Mouse (Mus musculus) limb, embryonic 12.5 days (tissue): Measurements from ENCODE around the gene Dab1. TPM values are rescaled to one million over a fixed set of nuclear protein-coding genes. Genes with fewer than 3 reads are reported as not detected.

ENCODE experiments used
- ATAC-seq: fragments of 200-750 bp; cut with Nextera tagmentation; 2 replicates; pipeline ENCODE4 v1.8.0; 2017; ENCODE audit warnings: low read depth, moderate TSS enrichment; ENCODE audit not compliant: insufficient number of reproducible peaks, insufficient read depth, low FRiP score, low TSS enrichment
- H3K27ac ChIP-seq: fragments of 300-500 bp; sonication (generic); 2 replicates; pipeline ENCODE4 v1.5.1; 2016; ENCODE audit warnings: mild to moderate bottlenecking, moderate library complexity
- H3K27me3 ChIP-seq: fragments of 300-500 bp; sonication (generic); 2 replicates; pipeline ENCODE4 v1.6.1; 2016; ENCODE audit warnings: mild to moderate bottlenecking, moderate library complexity
- H3K36me3 ChIP-seq: fragments of 300-500 bp; sonication (generic); 2 replicates; pipeline ENCODE4 v1.6.1; 2016; ENCODE audit warnings: mild to moderate bottlenecking, moderate library complexity
- H3K4me1 ChIP-seq: fragments of 300-500 bp; sonication (generic); replicated peaks from 2 replicates; pipeline ENCODE4 v1.6.1; 2016
- H3K4me2 ChIP-seq: fragments of 300-500 bp; sonication (generic); 2 replicates; pipeline ENCODE4 v1.6.1; 2016; ENCODE audit warnings: mild to moderate bottlenecking, moderate library complexity
- H3K4me3 ChIP-seq: fragments of 300-500 bp; sonication (generic); replicated peaks from 2 replicates; pipeline ENCODE4 v1.5.1; 2016; ENCODE audit warnings: mild to moderate bottlenecking
- H3K9ac ChIP-seq: fragments of 300-500 bp; sonication (generic); replicated peaks from 2 replicates; pipeline ENCODE4 v1.6.1; 2016; ENCODE audit warnings: mild to moderate bottlenecking, moderate library complexity
- H3K9me3 ChIP-seq: fragments of 300-500 bp; sonication (generic); 2 replicates; pipeline ENCODE4 v1.6.1; 2016; ENCODE audit warnings: mild to moderate bottlenecking, moderate library complexity
- WGBS: fragments of 180-500 bp; shearing (Covaris S2); methylation state at CpG from one replicate; pipeline ENCODE4 v1.1.7; 2016; 5-methylcytosine and 5-hydroxymethylcytosine counted together
- polyA plus RNA-seq: library from polyadenylated mRNA; unstranded; fragments of >200 nt; fragmentation: Nextera tagmentation; extraction: Ambion mirVana; gene quantifications from 2 replicates; pipeline ENCODE4 v1.2.1, GENCODE M21; 2016

The Dab1 gene
- polyA plus RNA-seq, 1 experiment from 2014 or later: 23.8 TPM

DNA sequence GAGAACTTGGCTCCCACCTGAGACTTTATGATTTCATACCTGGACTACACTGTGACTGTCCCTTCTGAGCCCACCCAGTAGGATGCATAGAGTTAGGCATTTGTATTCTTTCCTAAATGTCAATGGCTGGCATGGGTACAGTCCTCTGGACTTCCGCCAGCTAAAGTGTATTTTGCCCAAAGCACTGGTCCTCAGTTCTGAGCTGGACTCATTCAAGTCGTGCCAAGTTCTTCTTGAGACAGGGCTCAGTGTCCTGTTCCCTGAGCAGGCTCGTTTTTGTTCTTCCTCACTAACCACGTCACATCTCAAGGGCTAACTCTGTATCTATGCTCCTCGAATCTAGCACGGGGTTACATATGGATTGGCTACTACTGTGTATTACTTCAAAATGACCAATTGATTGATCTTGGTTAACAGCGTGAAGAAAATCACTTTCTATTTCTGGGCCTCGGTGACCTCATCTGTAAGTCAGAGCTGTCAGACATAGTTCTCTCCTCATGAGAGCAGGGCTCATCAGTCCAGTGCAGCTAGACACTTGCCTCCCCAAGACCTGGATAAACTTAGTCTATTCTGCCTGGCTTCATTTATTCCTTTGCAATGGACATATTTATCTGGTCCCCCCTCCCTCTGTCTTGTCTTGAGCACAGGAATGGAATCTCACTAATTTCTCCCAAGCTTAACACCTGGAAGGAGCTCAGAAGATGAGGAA lies 1023.8 kb downstream of the Dab1 start:
- H3K27me3 ChIP-seq: no peaks in the 10 kb centered on the region
- no peaks in the 10 kb centered on the region for H3K36me3 ChIP-seq
- H3K4me3 ChIP-seq: no peak overlapping the region
- H3K27ac ChIP-seq: no peak overlapping the region
- no peaks in the 10 kb centered on the region for H3K9me3 ChIP-seq
- no peak overlapping the region for H3K9ac ChIP-seq
- no peak for ATAC-seq
- 91% methylated on average over 8 of the region's 8 CpGs for WGBS
- H3K4me1 ChIP-seq: 0 out of 2 replicates have a peak, but pooled peaks cover 9% of the 10 kb centered on the region
- no peak overlapping the region for H3K4me2 ChIP-seq

DNA sequence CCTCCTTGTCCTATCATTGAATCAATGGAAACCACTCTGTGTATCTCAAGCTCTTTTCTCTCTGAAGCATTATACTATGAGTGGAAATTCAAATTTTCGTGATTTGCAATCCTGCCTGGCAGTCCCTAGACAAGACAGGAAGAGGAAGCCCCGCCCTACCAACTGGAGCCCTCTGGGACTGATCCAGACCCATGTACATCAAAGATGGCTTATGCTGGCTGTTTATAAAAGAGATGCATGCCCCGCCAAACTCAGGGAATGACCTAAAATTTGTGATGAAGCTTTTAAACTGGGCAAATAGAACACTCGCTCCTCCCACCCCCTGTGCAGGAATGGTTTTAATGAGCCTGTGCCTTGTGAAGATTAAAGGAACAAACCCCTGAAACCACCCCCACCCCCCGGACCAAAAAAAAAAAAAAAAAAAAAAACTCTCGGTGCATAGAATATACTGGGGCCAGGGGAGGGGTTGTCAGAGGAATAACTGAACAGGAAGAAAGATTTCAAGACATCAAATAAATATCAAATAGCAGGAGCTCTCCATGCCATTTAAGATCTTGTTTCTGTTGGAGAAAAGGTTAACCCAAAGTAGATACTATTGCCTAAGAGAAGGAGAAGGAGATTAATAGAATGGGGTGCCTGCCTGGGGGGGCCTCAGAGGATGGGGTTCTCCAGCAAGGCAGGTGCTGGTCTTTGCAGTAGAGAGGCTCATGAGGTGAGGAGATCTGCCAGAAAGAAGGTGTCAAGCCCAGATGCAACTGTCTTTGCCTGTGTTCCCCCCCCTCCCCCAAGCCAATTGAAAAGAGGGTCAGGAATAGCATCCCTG lies 1024.6 kb downstream of the Dab1 start:
- H3K4me2 ChIP-seq: no peak overlapping the region
- H3K4me1 ChIP-seq: 0 out of 2 replicates have a peak, but pooled peaks cover 9% of the 10 kb centered on the region
- ATAC-seq: no peak
- no peaks in the 10 kb centered on the region for H3K27me3 ChIP-seq
- H3K9me3 ChIP-seq: no peaks in the 10 kb centered on the region
- no peak overlapping the region for H3K4me3 ChIP-seq
- H3K36me3 ChIP-seq: no peaks in the 10 kb centered on the region
- WGBS: 38% methylated on average over 6 of the region's 6 CpGs
- no peak overlapping the region for H3K9ac ChIP-seq
- H3K27ac ChIP-seq: no peak overlapping the region

DNA sequence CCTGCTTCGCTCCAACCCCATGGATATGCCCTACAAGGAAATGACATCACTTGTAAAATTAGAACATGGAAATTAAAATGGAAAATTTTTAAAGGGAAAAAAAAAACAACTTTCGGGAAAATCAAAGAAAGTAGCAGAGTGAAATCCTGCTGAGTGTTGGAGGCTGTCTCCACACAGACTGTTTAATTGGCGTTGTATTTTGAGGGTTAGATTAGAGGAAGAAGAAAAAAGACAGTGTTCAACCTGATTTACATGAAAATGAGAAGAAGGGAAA lies 1025.1 kb downstream of the Dab1 start:
- H3K9ac ChIP-seq: no peak overlapping the region
- no peak overlapping the region for H3K4me3 ChIP-seq
- no peaks in the 10 kb centered on the region for H3K36me3 ChIP-seq
- no peak for ATAC-seq
- no peak overlapping the region for H3K4me2 ChIP-seq
- 63% methylated on average over 3 of the region's 3 CpGs for WGBS
- H3K4me1 ChIP-seq: 0 out of 2 replicates have a peak, but pooled peaks cover 9% of the 10 kb centered on the region
- H3K27me3 ChIP-seq: no peaks in the 10 kb centered on the region
- no peak overlapping the region for H3K27ac ChIP-seq
- no peaks in the 10 kb centered on the region for H3K9me3 ChIP-seq

DNA sequence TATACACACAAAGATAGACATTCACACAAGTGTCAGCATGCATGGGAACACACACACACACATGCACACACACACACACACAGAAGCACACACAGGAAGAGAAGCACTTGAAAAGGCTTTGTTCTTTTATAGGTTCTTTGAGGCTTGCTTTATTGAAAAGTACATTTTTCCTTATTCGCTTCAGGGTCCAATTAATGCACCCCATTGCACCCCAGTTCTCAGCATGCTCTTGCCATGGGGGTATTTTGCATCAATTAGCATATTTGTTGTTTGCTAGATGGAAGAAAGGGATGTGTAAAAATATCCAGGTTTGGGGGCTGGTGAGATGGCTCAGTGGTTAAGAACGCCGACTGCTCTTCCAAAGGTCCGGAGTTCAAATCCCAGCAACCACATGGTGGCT lies 1025.7 kb downstream of the Dab1 start:
- no peak overlapping the region for H3K9ac ChIP-seq
- H3K36me3 ChIP-seq: no peaks in the 10 kb centered on the region
- no peaks in the 10 kb centered on the region for H3K27me3 ChIP-seq
- H3K4me1 ChIP-seq: 0 out of 2 replicates have a peak, but pooled peaks cover 9% of the 10 kb centered on the region
- no peak overlapping the region for H3K4me2 ChIP-seq
- no peak overlapping the region for H3K4me3 ChIP-seq
- 75% methylated on average over 4 of the region's 4 CpGs for WGBS
- H3K27ac ChIP-seq: no peak overlapping the region
- H3K9me3 ChIP-seq: no peaks in the 10 kb centered on the region
- ATAC-seq: no peak

DNA sequence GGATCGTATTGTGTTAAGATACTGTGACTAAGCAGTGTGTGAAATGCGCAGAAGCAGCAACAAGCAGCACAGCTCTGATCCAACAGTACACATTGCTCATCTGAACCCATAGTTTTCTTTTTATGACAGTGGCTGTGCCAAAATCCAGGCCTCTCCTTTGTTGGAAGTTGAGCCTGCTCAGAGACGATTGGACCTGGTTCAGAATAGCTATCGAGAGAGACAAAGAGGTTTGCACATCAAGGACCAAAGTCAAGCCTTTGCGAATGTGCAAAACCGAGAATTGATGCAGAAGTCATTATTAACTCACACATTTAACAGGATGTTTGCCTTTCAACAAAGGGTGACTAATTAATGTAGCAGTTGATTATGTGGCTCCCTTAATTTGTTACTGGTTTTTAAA lies 1032.6 kb downstream of the Dab1 start:
- no peaks in the 10 kb centered on the region for H3K9me3 ChIP-seq
- ATAC-seq: no peak
- H3K27me3 ChIP-seq: no peaks in the 10 kb centered on the region
- H3K36me3 ChIP-seq: no peaks in the 10 kb centered on the region
- no peak overlapping the region for H3K9ac ChIP-seq
- H3K27ac ChIP-seq: no peak overlapping the region
- no peak overlapping the region for H3K4me3 ChIP-seq
- no peak overlapping the region for H3K4me2 ChIP-seq
- no peaks in the 10 kb centered on the region for H3K4me1 ChIP-seq
- WGBS: 77% methylated on average over 6 of the region's 6 CpGs

DNA sequence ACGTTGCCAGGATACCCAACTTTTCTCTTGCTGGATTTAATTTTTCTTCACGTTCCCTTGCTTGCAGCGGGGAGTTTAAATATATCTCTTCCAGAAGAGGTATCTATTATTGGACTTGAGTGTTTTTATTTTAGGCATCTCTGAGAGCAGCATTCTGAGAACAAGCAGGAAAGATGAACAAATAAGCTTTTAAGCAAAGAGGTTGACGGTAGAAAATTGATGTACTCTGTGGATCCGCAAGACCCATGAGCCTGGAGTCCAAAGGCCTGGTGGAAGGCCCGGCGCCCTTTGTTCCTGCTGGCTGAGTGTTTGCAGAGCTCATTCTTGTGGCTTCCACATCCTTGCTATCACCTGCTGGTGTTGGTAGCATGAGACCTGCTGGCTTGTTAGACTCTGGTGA lies 1037.6 kb downstream of the Dab1 start:
- Histone ChIP-seq H3K9me3 (no peaks in the 10 kb centered on the region), H3K36me3 (no peaks in the 10 kb centered on the region), H3K4me2 (no peak overlapping the region), H3K4me3 (no peak overlapping the region), H3K27ac (no peak overlapping the region), H3K4me1 (no peaks in the 10 kb centered on the region), H3K9ac (no peak overlapping the region), H3K27me3 (no peaks in the 10 kb centered on the region)
- no peak for ATAC-seq
- WGBS: 89% methylated on average over 7 of the region's 7 CpGs

DNA sequence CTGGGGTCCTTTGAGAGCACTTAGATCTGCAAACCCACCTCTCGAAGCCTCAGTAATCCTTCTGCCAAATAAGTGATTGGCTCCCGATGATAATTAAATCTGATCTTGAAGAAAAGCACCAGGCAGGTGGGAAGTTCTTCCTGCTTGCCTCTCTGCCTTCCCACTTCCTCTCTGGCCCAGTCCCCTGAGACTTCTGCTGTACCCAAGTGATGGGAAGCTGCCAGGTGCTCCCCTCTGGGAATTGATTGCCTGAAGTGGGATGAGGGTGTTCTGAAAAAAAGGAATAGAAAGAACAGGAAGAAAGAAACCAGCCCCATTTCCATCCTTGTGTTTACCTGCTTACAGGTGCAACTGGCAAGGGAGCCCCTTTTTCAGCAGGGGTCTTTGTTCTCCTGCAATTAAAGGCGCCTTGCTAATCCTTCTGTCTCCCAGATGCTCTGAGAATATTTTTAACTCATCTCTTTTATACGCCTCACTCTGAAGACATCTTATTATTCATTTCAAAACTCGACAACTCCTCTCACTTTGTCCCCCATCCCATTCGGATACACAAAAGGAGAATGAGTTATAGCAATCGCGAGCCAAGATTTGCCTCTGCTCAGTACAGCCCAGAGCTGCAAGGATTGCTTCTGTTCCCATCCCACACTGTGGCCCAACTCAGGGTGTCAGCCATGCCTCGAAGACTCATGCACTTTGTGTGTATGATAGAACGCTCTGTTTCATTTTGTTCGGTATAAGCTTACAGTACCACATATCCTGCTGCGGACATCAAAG lies 1043.9 kb downstream of the Dab1 start:
- no peaks in the 10 kb centered on the region for H3K27me3 ChIP-seq
- WGBS: 79% methylated on average over 12 of the region's 12 CpGs
- H3K9me3 ChIP-seq: no peaks in the 10 kb centered on the region
- H3K27ac ChIP-seq: no peak overlapping the region
- no peaks in the 10 kb centered on the region for H3K4me1 ChIP-seq
- H3K4me3 ChIP-seq: no peak overlapping the region
- H3K4me2 ChIP-seq: no peak overlapping the region
- ATAC-seq: no peak
- no peak overlapping the region for H3K9ac ChIP-seq
- H3K36me3 ChIP-seq: no peaks in the 10 kb centered on the region

DNA sequence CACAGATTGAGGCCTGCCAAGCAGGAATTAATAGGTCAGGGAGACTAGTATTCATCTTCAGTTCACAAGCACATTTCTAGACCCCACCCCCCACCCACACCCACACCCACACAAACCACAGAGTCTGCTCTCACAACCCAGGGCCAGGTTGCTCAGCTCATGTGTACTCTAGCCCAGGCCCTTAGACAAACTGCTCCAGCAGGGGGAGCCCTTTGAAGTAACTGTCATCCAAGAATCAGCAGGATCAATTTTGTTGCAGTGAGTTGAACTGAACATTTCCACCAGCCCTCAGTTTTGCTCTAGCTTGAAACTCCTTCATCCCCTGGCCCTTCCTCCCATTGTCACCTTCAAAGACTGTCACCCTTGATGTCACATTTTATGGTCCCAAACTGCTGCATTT lies 1046.4 kb downstream of the Dab1 start:
- Histone ChIP-seq H3K9ac (no peak overlapping the region), H3K4me1 (no peaks in the 10 kb centered on the region), H3K36me3 (no peaks in the 10 kb centered on the region), H3K27ac (no peak overlapping the region), H3K4me2 (no peak overlapping the region), H3K9me3 (no peaks in the 10 kb centered on the region), H3K27me3 (no peaks in the 10 kb centered on the region), H3K4me3 (no peak overlapping the region)
- ATAC-seq: no peak

DNA sequence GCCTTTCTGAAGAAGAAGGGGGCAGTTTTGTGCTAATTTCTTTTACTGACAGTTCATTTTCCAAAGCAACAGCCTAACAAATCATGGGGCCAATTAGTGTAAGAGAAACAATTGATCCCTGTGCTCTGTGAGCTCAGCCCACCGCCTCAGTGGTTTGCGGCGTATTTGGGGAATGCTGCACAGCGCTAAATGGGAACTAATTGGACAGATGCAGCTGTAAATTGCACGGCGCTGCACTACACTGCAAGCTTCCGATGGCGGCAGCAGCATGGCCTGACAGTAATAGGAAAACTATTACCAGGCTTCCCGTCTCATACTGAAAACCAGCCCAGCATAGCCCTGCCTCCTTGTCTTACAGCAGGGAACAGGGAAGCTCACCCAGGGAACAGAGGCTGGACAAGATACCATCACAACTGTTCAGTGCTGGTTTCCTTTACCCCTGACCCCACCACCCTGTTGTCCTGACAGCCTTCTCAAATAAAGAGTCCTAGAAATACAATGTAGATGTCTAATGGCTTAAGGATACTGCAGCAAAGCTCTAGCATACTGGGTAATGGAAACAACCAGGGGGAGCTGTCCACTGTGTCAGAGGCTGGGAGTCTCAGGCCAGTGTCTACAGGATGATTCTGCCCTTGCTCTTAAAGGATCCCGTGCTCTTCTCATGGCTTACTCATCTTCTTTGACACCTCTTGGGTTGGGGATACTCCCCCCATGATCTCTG lies 1047.8 kb downstream of the Dab1 start:
- no peak overlapping the region for H3K9ac ChIP-seq
- H3K4me1 ChIP-seq: no peaks in the 10 kb centered on the region
- no peaks in the 10 kb centered on the region for H3K27me3 ChIP-seq
- H3K27ac ChIP-seq: no peak overlapping the region
- no peaks in the 10 kb centered on the region for H3K9me3 ChIP-seq
- no peak overlapping the region for H3K4me2 ChIP-seq
- H3K36me3 ChIP-seq: no peaks in the 10 kb centered on the region
- no peak for ATAC-seq
- H3K4me3 ChIP-seq: no peak overlapping the region
- 38% methylated on average over 10 of the region's 10 CpGs for WGBS

DNA sequence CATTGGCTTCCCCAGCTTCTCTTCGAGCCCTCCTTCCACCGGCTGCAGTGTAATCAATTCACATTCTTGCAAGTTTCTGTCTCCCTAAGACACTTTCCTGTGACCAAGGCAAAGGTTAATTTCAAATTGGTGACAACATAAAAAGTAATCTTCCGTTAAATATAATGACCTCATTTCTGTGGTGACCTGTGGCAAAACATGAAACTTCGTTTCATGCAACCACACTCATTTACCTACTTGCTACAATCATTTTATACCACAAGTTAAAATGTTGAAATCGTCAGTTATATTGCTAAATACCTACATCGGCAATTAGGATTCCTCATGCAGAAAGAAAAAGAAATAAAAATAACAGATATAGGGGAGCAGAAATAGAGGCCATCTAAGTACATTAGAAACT lies 1048.9 kb downstream of the Dab1 start:
- ATAC-seq: no peak
- H3K27ac ChIP-seq: no peak overlapping the region
- H3K36me3 ChIP-seq: no peaks in the 10 kb centered on the region
- no peak overlapping the region for H3K9ac ChIP-seq
- 84% methylated on average over 6 of the region's 6 CpGs for WGBS
- H3K4me1 ChIP-seq: no peaks in the 10 kb centered on the region
- no peak overlapping the region for H3K4me2 ChIP-seq
- H3K9me3 ChIP-seq: no peaks in the 10 kb centered on the region
- no peak overlapping the region for H3K4me3 ChIP-seq
- H3K27me3 ChIP-seq: no peaks in the 10 kb centered on the region

DNA sequence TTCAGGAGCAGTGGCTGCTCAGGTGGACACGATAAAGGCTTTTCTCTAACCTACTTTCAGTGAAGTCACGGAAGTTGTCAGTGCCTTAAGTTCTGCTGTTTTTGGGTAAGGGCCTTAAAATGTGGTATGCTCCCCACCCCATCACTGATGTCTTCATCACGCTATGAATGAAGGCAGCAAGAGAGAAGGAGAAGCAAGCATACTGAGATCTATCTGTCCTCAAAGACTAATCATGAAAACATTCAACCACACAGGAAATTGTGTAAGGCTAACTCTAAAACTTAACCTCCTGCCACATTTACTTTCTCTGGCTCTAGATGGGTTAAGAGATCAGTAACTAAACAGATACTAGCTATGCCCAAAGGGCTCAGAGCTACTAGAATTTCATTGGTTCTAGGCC lies 1050.2 kb downstream of the Dab1 start:
- Histone ChIP-seq H3K27ac (no peak overlapping the region), H3K4me3 (no peak overlapping the region), H3K4me1 (no peaks in the 10 kb centered on the region), H3K9me3 (no peaks in the 10 kb centered on the region), H3K9ac (no peak overlapping the region), H3K27me3 (no peaks in the 10 kb centered on the region), H3K36me3 (no peaks in the 10 kb centered on the region), H3K4me2 (no peak overlapping the region)
- 83% methylated on average over 3 of the region's 3 CpGs for WGBS
- ATAC-seq: no peak
